Mouse (Mus musculus): ENCODE measurements at regions not wholly inside any gene's neighbourhood (a gene's known extent, or its start where the extent isn't known, plus 50 kb on each side); places are given as distances from the start of the nearest gene placed in this dataset.

- Histone ChIP-seq H3K4me2 (replicated peaks; ENCODE audit: low read depth, low read length) (no peak overlapping the region), H3K27me3 (ENCODE audit: control insufficient read depth, insufficient read depth, low read length) (no peaks in the 10 kb centered on the region), H3K4me1 (ENCODE audit: control insufficient read depth, insufficient read depth, low read length) (peaks cover 18% of the 10 kb centered on the region), H3K4me3 (ENCODE audit: low read length) (no peak overlapping the region), H3K36me3 (ENCODE audit: control insufficient read depth, insufficient read depth, low read length) (no peaks in the 10 kb centered on the region), H3K9me3 (ENCODE audit: control insufficient read depth, low read length) (no peaks in the 10 kb centered on the region), H3K9ac (ENCODE audit: low read depth, low read length) (no peak overlapping the region), H3K27ac (ENCODE audit: low read depth, low read length) (no peak overlapping the region)
- ATAC-seq (ENCODE audit: low FRiP score, low TSS enrichment), result no peak
- WGBS, result 90% methylated on average over 8 of the region's 8 CpGs
These were observed 217.5 kb upstream of the Cxcr4 start for GRCm38 (mm10) chr1:128809601-128810000.

- Histone ChIP-seq H3K36me3 (ENCODE audit: control insufficient read depth, insufficient read depth, low read length) (no peaks in the 10 kb centered on the region), H3K4me1 (ENCODE audit: control insufficient read depth, insufficient read depth, low read length) (peaks cover 18% of the 10 kb centered on the region), H3K27ac (ENCODE audit: low read depth, low read length) (no peak overlapping the region), H3K4me2 (replicated peaks; ENCODE audit: low read depth, low read length) (no peak overlapping the region), H3K4me3 (ENCODE audit: low read length) (no peak overlapping the region), H3K27me3 (ENCODE audit: control insufficient read depth, insufficient read depth, low read length) (no peaks in the 10 kb centered on the region), H3K9me3 (ENCODE audit: control insufficient read depth, low read length) (no peaks in the 10 kb centered on the region), H3K9ac (ENCODE audit: low read depth, low read length) (no peak overlapping the region)
- WGBS, result 71% methylated on average over 5 of the region's 5 CpGs
- ATAC-seq (ENCODE audit: low FRiP score, low TSS enrichment), result no peak
These were observed 216.5 kb upstream of the Cxcr4 start for GRCm38 (mm10) chr1:128808599-128808998.

- ATAC-seq (ENCODE audit: low FRiP score, low TSS enrichment), result peak; percentile 15; the same call in 1 of the 2 replicates
- Histone ChIP-seq H3K36me3 (ENCODE audit: control insufficient read depth, insufficient read depth, low read length) (no peaks in the 10 kb centered on the region), H3K9ac (ENCODE audit: low read depth, low read length) (no peak overlapping the region), H3K4me2 (replicated peaks; ENCODE audit: low read depth, low read length) (no peak overlapping the region), H3K27me3 (ENCODE audit: control insufficient read depth, insufficient read depth, low read length) (no peaks in the 10 kb centered on the region), H3K4me3 (ENCODE audit: low read length) (no peak overlapping the region), H3K4me1 (ENCODE audit: control insufficient read depth, insufficient read depth, low read length) (peaks cover 18% of the 10 kb centered on the region), H3K9me3 (ENCODE audit: control insufficient read depth, low read length) (no peaks in the 10 kb centered on the region), H3K27ac (ENCODE audit: low read depth, low read length) (no peak overlapping the region)
- WGBS, result 36% methylated on average over 10 of the region's 10 CpGs
These were observed 213.9 kb upstream of the Cxcr4 start for GRCm38 (mm10) chr1:128805687-128806653.

- H3K4me1 ChIP-seq (ENCODE audit: control insufficient read depth, insufficient read depth, low read length), result peaks cover 18% of the 10 kb centered on the region
- no peaks in the 10 kb centered on the region for H3K36me3 ChIP-seq (ENCODE audit: control insufficient read depth, insufficient read depth, low read length)
- H3K27me3 ChIP-seq (ENCODE audit: control insufficient read depth, insufficient read depth, low read length), result no peaks in the 10 kb centered on the region
- H3K4me3 ChIP-seq (ENCODE audit: low read length), result no peak overlapping the region
- 40% methylated on average over 9 of the region's 9 CpGs for WGBS
- no peak overlapping the region for H3K9ac ChIP-seq (ENCODE audit: low read depth, low read length)
- H3K27ac ChIP-seq (ENCODE audit: low read depth, low read length), result no peak overlapping the region
- H3K9me3 ChIP-seq (ENCODE audit: control insufficient read depth, low read length), result no peaks in the 10 kb centered on the region
- no peak overlapping the region for H3K4me2 ChIP-seq (replicated peaks; ENCODE audit: low read depth, low read length)
- peak; percentile 75 for ATAC-seq (ENCODE audit: low FRiP score, low TSS enrichment)
These were observed 211.5 kb upstream of the Cxcr4 start for GRCm38 (mm10) chr1:128803433-128804060.

GRCm38 (mm10) chr1:128803058-128803432 lies 211.0 kb upstream of the Cxcr4 start:
- H3K36me3 ChIP-seq (ENCODE audit: control insufficient read depth, insufficient read depth, low read length), result no peaks in the 10 kb centered on the region
- no peak overlapping the region for H3K27ac ChIP-seq (ENCODE audit: low read depth, low read length)
- no peak overlapping the region for H3K4me2 ChIP-seq (replicated peaks; ENCODE audit: low read depth, low read length)
- H3K9me3 ChIP-seq (ENCODE audit: control insufficient read depth, low read length), result no peaks in the 10 kb centered on the region
- H3K4me3 ChIP-seq (ENCODE audit: low read length), result no peak overlapping the region
- H3K27me3 ChIP-seq (ENCODE audit: control insufficient read depth, insufficient read depth, low read length), result no peaks in the 10 kb centered on the region
- ATAC-seq (ENCODE audit: low FRiP score, low TSS enrichment), result peak; percentile 34
- H3K9ac ChIP-seq (ENCODE audit: low read depth, low read length), result no peak overlapping the region
- peaks cover 18% of the 10 kb centered on the region for H3K4me1 ChIP-seq (ENCODE audit: control insufficient read depth, insufficient read depth, low read length)

- no peak for ATAC-seq (ENCODE audit: low FRiP score, low TSS enrichment)
- Histone ChIP-seq H3K9me3 (ENCODE audit: control insufficient read depth, low read length) (no peaks in the 10 kb centered on the region), H3K4me1 (ENCODE audit: control insufficient read depth, insufficient read depth, low read length) (no peaks in the 10 kb centered on the region), H3K27me3 (ENCODE audit: control insufficient read depth, insufficient read depth, low read length) (no peaks in the 10 kb centered on the region), H3K27ac (ENCODE audit: low read depth, low read length) (no peak overlapping the region), H3K4me2 (replicated peaks; ENCODE audit: low read depth, low read length) (no peak overlapping the region), H3K36me3 (ENCODE audit: control insufficient read depth, insufficient read depth, low read length) (no peaks in the 10 kb centered on the region), H3K9ac (ENCODE audit: low read depth, low read length) (no peak overlapping the region), H3K4me3 (ENCODE audit: low read length) (no peak overlapping the region)
- WGBS, result 58% methylated on average over 4 of the region's 4 CpGs
These were observed 206.6 kb upstream of the Cxcr4 start for GRCm38 (mm10) chr1:128798721-128799120.

GRCm38 (mm10) chr1:128795654-128796053 lies 203.6 kb upstream of the Cxcr4 start:
- no peaks in the 10 kb centered on the region for H3K9me3 ChIP-seq (ENCODE audit: control insufficient read depth, low read length)
- no peaks in the 10 kb centered on the region for H3K4me1 ChIP-seq (ENCODE audit: control insufficient read depth, insufficient read depth, low read length)
- no peaks in the 10 kb centered on the region for H3K36me3 ChIP-seq (ENCODE audit: control insufficient read depth, insufficient read depth, low read length)
- no peak overlapping the region for H3K4me3 ChIP-seq (ENCODE audit: low read length)
- no peak for ATAC-seq (ENCODE audit: low FRiP score, low TSS enrichment)
- H3K27me3 ChIP-seq (ENCODE audit: control insufficient read depth, insufficient read depth, low read length), result no peaks in the 10 kb centered on the region
- H3K9ac ChIP-seq (ENCODE audit: low read depth, low read length), result no peak overlapping the region
- WGBS, result 85% methylated on average over 6 of the region's 6 CpGs
- no peak overlapping the region for H3K27ac ChIP-seq (ENCODE audit: low read depth, low read length)
- no peak overlapping the region for H3K4me2 ChIP-seq (replicated peaks; ENCODE audit: low read depth, low read length)

- WGBS, result 79% methylated on average over 6 of the region's 6 CpGs
- Histone ChIP-seq H3K36me3 (ENCODE audit: control insufficient read depth, insufficient read depth, low read length) (no peaks in the 10 kb centered on the region), H3K27ac (ENCODE audit: low read depth, low read length) (no peak overlapping the region)
These were observed 198.8 kb upstream of the Cxcr4 start for GRCm38 (mm10) chr1:128790881-128791280.

More at GRCm38 (mm10) chr1:128790881-128791280, 198.8 kb upstream of the Cxcr4 start:
- H3K4me3 ChIP-seq (ENCODE audit: low read length), result no peak overlapping the region
- H3K27me3 ChIP-seq (ENCODE audit: control insufficient read depth, insufficient read depth, low read length), result no peaks in the 10 kb centered on the region
- no peak for ATAC-seq (ENCODE audit: low FRiP score, low TSS enrichment)
- H3K9me3 ChIP-seq (ENCODE audit: control insufficient read depth, low read length), result no peaks in the 10 kb centered on the region
- H3K9ac ChIP-seq (ENCODE audit: low read depth, low read length), result no peak overlapping the region
- no peaks in the 10 kb centered on the region for H3K4me1 ChIP-seq (ENCODE audit: control insufficient read depth, insufficient read depth, low read length)
- H3K4me2 ChIP-seq (replicated peaks; ENCODE audit: low read depth, low read length), result no peak overlapping the region

Data from kidney, embryonic 14.5 days (tissue).